Mouse (Mus musculus): ENCODE measurements around the gene Prep. TPM values are rescaled to one million over a fixed set of nuclear protein-coding genes. Genes with fewer than 3 reads are reported as not detected.

Prep gene
- total RNA-seq (2014; rRNA removed) (22.0 and 23.5 TPM in 2 replicates), polyA plus RNA-seq (2015; fragmentation: Nextera tagmentation; extraction: Ambion mirVana) (19.0 and 21.3 TPM in 2 replicates)

GRCm38 (mm10) chr10:45066931-45067308 lies at the start of gene Prep:
Prep (plus strand) TSS chr10:45067203.
- no peak for TF ChIP-seq CTCF (IDR thresholded peaks at IDR 0.05; ENCODE audit: low read depth)
- WGBS: under 1% methylated on average over 31 of the region's 57 CpGs
- Histone ChIP-seq H3K27ac (peak within 1 kb of the TSS; percentile 77), H3K4me1 (ENCODE audit: insufficient read depth, low read length) (peaks cover 12% of the 10 kb centered on the region; the same call in 1 of the 2 replicates), H3K27me3 (ENCODE audit: insufficient read depth, low read length) (no peaks in the 10 kb centered on the region), H3K9me3 (ENCODE audit: low read length) (no peaks in the 10 kb centered on the region), H3K9ac (replicated peaks; ENCODE audit: low read length) (peak within 1 kb of the TSS; percentile 84), H3K36me3 (ENCODE audit: insufficient read depth, low read length) (no peaks in the 10 kb centered on the region), H3K4me3 (ENCODE audit: low read length) (peak within 1 kb of the TSS; percentile 94), H3K4me2 (ENCODE audit: low read depth, low read length) (peak within 1 kb of the TSS; percentile 81)
- ATAC-seq (peak; percentile 94), DNase-seq (ENCODE audit: low spot score) (peak; percentile 95)

GRCm38 (mm10) chr10:45017352-45017751 lies 49.7 kb upstream of the Prep start:
- no peak overlapping the region for H3K27ac ChIP-seq
- WGBS: 93% methylated on average over 13 of the region's 13 CpGs
- H3K4me2 ChIP-seq (ENCODE audit: low read depth, low read length): no peak overlapping the region
- H3K36me3 ChIP-seq (ENCODE audit: insufficient read depth, low read length): no peaks in the 10 kb centered on the region
- no peak for DNase-seq (ENCODE audit: low spot score)
- H3K27me3 ChIP-seq (ENCODE audit: insufficient read depth, low read length): no peaks in the 10 kb centered on the region
- H3K9ac ChIP-seq (replicated peaks; ENCODE audit: low read length): no peak overlapping the region
- no peaks in the 10 kb centered on the region for H3K9me3 ChIP-seq (ENCODE audit: low read length)
- H3K4me1 ChIP-seq (ENCODE audit: insufficient read depth, low read length): no peaks in the 10 kb centered on the region
- H3K4me3 ChIP-seq (ENCODE audit: low read length): no peak overlapping the region
- ATAC-seq: no peak
- no peak for TF ChIP-seq CTCF (IDR thresholded peaks at IDR 0.05; ENCODE audit: low read depth)

GRCm38 (mm10) chr10:45017851-45018250 lies 49.2 kb upstream of the Prep start:
- whole genome bisulfite sequencing: 81% methylated on average over 10 of the region's 10 CpGs
- Histone ChIP-seq H3K36me3 (ENCODE audit: insufficient read depth, low read length) (no peaks in the 10 kb centered on the region), H3K27ac (no peak overlapping the region), H3K9me3 (ENCODE audit: low read length) (no peaks in the 10 kb centered on the region), H3K9ac (replicated peaks; ENCODE audit: low read length) (no peak overlapping the region), H3K4me2 (ENCODE audit: low read depth, low read length) (no peak overlapping the region), H3K4me1 (ENCODE audit: insufficient read depth, low read length) (no peaks in the 10 kb centered on the region), H3K27me3 (ENCODE audit: insufficient read depth, low read length) (no peaks in the 10 kb centered on the region), H3K4me3 (ENCODE audit: low read length) (no peak overlapping the region)
- no peak for TF ChIP-seq CTCF (IDR thresholded peaks at IDR 0.05; ENCODE audit: low read depth)
- no peak for ATAC-seq
- no peak for DNase-seq (ENCODE audit: low spot score)

- Histone ChIP-seq H3K36me3 (ENCODE audit: insufficient read depth, low read length) (no peaks in the 10 kb centered on the region), H3K9ac (replicated peaks; ENCODE audit: low read length) (no peak overlapping the region), H3K4me3 (ENCODE audit: low read length) (no peak overlapping the region), H3K27me3 (ENCODE audit: insufficient read depth, low read length) (no peaks in the 10 kb centered on the region), H3K4me2 (ENCODE audit: low read depth, low read length) (no peak overlapping the region), H3K4me1 (ENCODE audit: insufficient read depth, low read length) (no peaks in the 10 kb centered on the region), H3K27ac (no peak overlapping the region), H3K9me3 (ENCODE audit: low read length) (no peaks in the 10 kb centered on the region)
- 34% methylated on average over 7 of the region's 7 CpGs for WGBS
- ATAC-seq (no peak), DNase-seq (ENCODE audit: low spot score) (no peak)
- TF ChIP-seq CTCF (IDR thresholded peaks at IDR 0.05; ENCODE audit: low read depth): no peak
Measured at GRCm38 (mm10) chr10:45019418-45019817, 47.6 kb upstream of the Prep start.

- Histone ChIP-seq H3K4me2 (ENCODE audit: low read depth, low read length) (no peak overlapping the region), H3K4me3 (ENCODE audit: low read length) (no peak overlapping the region), H3K4me1 (ENCODE audit: insufficient read depth, low read length) (no peaks in the 10 kb centered on the region), H3K9me3 (ENCODE audit: low read length) (no peaks in the 10 kb centered on the region), H3K9ac (replicated peaks; ENCODE audit: low read length) (no peak overlapping the region), H3K27me3 (ENCODE audit: insufficient read depth, low read length) (no peaks in the 10 kb centered on the region), H3K27ac (no peak overlapping the region), H3K36me3 (ENCODE audit: insufficient read depth, low read length) (no peaks in the 10 kb centered on the region)
- no peak for TF ChIP-seq CTCF (IDR thresholded peaks at IDR 0.05; ENCODE audit: low read depth)
- 82% methylated on average over 10 of the region's 10 CpGs for WGBS
- ATAC-seq: no peak
- DNase-seq (ENCODE audit: low spot score): no peak
Measured at GRCm38 (mm10) chr10:45019849-45020248, 47.2 kb upstream of the Prep start.

- H3K27me3 ChIP-seq (ENCODE audit: insufficient read depth, low read length): no peaks in the 10 kb centered on the region
- H3K4me2 ChIP-seq (ENCODE audit: low read depth, low read length): no peak overlapping the region
- H3K36me3 ChIP-seq (ENCODE audit: insufficient read depth, low read length): no peaks in the 10 kb centered on the region
- H3K9me3 ChIP-seq (ENCODE audit: low read length): no peaks in the 10 kb centered on the region
- ATAC-seq (no peak), DNase-seq (ENCODE audit: low spot score) (no peak)
- no peak overlapping the region for H3K4me3 ChIP-seq (ENCODE audit: low read length)
- no peaks in the 10 kb centered on the region for H3K4me1 ChIP-seq (ENCODE audit: insufficient read depth, low read length)
- H3K27ac ChIP-seq: no peak overlapping the region
- WGBS: 92% methylated on average over 10 of the region's 10 CpGs
- H3K9ac ChIP-seq (replicated peaks; ENCODE audit: low read length): no peak overlapping the region
- TF ChIP-seq CTCF (IDR thresholded peaks at IDR 0.05; ENCODE audit: low read depth): no peak
Measured at GRCm38 (mm10) chr10:45020291-45020690, 46.7 kb upstream of the Prep start.

- no peak for ATAC-seq
- Histone ChIP-seq H3K27ac (no peak overlapping the region), H3K9me3 (ENCODE audit: low read length) (no peaks in the 10 kb centered on the region), H3K36me3 (ENCODE audit: insufficient read depth, low read length) (no peaks in the 10 kb centered on the region), H3K4me1 (ENCODE audit: insufficient read depth, low read length) (no peaks in the 10 kb centered on the region), H3K27me3 (ENCODE audit: insufficient read depth, low read length) (no peaks in the 10 kb centered on the region), H3K4me3 (ENCODE audit: low read length) (no peak overlapping the region), H3K9ac (replicated peaks; ENCODE audit: low read length) (no peak overlapping the region), H3K4me2 (ENCODE audit: low read depth, low read length) (no peak overlapping the region)
- 31% methylated on average over 4 of the region's 4 CpGs for WGBS
- no peak for TF ChIP-seq CTCF (IDR thresholded peaks at IDR 0.05; ENCODE audit: low read depth)
- DNase-seq (ENCODE audit: low spot score): no peak
Measured at GRCm38 (mm10) chr10:45025184-45025583, 41.8 kb upstream of the Prep start.
